Mouse (Mus musculus) brain, embryonic 14.5 days (tissue): Measurements from ENCODE around the gene Ercc6l2. TPM values are rescaled to one million over a fixed set of nuclear protein-coding genes. Genes with fewer than 3 reads are reported as not detected.

Experiments
- DNase-seq: peaks from one replicate; pipeline ENCODE4 v3.0.0-alpha.2; 2011; ENCODE audit warnings: low read depth
- CTCF ChIP-seq: fragments of 200-500 bp; IDR thresholded peaks from 2 replicates; pipeline ENCODE4 v1.5.1; 2012; ENCODE audit warnings: inconsistent platforms, mild to moderate bottlenecking, moderate library complexity, borderline replicate concordance; ENCODE audit not compliant: insufficient read depth, insufficient read length; ENCODE audit errors: extremely low read depth
- POLR2A ChIP-seq: fragments of 200-500 bp; IDR thresholded peaks from 2 replicates; pipeline ENCODE4 v1.6.1; 2012; ENCODE audit warnings: mild to moderate bottlenecking, inconsistent platforms, borderline replicate concordance; ENCODE audit not compliant: poor library complexity, insufficient read depth, insufficient read length, severe bottlenecking; ENCODE audit errors: extremely low read depth
- polyA plus RNA-seq: library from polyadenylated mRNA; depleted of rRNA; stranded (reverse); fragments of >200 nt; gene quantifications from 2 replicates; pipeline ENCODE4 v1.2.3, GENCODE M21; 2012

Gene Ercc6l2
- polyA plus RNA-seq, 1 experiment, result 17.5 TPM

DNA sequence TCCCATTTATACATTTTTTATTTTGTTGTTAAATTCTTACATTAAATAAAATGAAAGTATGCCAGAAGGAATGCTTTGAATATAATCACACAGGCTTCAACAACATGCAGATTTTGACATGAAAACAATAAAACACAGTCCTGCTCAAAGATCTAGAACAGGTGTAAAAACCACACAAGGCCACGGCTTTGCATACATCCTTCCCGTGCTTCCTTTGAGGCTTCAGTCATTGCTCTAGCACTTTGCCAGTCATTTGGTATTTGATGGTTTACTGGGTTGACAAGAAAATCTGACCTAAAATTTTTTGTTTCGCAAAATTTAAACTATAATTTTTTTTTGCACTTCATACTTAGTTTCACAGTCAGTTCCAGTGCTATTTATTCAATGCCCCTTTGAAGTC lies 7.1 kb upstream of the Ercc6l2 start:
- TF ChIP-seq CTCF (no peak), POLR2A (no peak)
- no peak for DNase-seq

DNA sequence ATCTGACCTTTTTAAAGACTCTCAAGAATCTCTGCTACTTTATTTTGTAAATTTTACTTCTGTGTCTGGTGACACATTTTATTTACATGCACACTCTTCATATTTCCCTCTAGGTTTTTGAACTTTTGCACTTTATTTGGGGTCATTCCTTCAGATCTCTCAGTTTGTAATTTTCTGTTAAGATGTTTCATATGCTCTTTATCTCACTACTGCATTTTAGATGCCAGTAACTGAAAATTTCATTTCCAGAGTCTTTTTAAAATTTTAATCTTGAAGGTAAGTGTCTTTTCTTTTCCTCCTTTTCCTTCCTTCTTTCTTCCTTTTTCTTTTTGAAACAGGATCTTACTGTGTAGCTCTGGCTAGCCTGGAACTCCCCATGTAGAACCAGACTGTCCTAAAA lies 3.6 kb upstream of the Ercc6l2 start:
- no peak for DNase-seq
- TF ChIP-seq POLR2A, result no peak
- TF ChIP-seq CTCF, result no peak

DNA sequence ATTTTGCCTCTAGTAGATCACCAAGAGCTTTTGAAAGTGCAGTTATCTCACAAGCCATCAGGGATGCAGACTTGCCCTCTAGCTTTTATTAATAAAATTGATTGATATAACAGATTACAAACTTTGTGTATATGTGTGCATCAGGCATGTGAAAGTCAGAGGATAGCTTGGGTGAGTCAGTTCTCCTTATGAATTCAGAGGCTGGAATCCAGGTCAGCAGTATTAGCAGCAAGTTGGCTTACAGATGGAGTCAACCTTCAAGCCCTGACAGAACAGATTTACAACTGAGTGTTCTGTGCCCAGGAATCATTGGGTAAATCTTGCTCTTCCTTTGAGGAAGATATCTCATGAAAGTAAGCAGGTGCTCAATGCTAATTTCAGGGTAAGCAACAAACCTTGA lies 891 bp downstream of the Ercc6l2 start:
- DNase-seq, result no peak
- no peak for TF ChIP-seq CTCF
- no peak for TF ChIP-seq POLR2A

DNA sequence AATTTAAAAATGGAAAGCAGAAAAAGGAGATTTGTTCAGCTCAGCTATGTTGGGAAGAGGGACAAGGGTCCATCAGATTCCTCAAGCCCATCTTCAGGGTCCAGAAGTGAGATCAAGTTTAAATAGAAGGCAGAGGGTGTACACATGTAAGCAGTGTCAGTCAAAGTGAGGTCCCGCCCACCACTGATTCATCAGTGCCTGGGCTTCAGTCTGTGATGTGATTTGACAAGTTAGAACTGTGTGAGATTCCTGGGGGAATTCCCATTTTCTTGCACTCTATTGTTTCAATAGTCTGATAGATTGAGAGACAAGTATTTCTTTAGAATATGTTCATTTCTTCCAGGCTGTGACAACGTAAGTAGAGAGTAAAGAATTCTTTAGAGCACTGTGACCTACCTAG lies 30.7 kb downstream of the Ercc6l2 start:
- TF ChIP-seq CTCF (no peak), POLR2A (no peak)

DNA sequence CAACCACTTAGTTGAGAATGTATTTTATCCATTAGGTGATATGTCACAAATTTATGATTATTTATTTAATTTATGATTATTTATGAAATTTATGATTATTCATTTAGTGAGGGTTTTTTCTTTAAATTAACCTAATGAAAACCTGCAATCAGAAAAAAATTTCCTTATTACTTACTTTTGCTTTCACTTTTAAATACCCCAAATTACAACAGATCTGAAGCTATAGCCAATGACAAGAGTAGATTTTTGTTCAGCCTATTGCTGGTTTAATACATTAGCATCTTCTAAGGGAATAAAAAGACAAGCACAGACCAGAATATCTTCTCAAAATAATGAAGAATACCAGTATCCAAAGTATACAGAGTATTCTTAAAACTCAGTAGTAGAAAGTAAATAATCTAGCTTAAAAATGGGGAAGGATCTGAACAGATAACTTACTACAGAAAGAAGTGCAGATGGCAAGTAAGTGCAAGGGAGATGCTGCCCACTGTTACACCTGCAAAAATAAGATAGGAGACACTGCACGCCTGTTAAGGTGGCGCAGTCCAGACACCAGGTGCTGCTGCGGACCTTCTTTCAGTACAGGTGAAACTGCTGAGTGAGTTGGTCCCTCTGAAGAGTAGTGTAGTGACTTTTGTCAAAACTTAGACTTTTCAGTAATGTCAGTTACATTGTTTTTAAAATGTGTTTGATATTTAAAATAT lies 35.4 kb downstream of the Ercc6l2 start:
- DNase-seq, result no peak
- TF ChIP-seq CTCF (no peak), POLR2A (no peak)

More for the DNA sequence above, 30.7 kb downstream of the Ercc6l2 start:
- peak; percentile 4 for DNase-seq

DNA sequence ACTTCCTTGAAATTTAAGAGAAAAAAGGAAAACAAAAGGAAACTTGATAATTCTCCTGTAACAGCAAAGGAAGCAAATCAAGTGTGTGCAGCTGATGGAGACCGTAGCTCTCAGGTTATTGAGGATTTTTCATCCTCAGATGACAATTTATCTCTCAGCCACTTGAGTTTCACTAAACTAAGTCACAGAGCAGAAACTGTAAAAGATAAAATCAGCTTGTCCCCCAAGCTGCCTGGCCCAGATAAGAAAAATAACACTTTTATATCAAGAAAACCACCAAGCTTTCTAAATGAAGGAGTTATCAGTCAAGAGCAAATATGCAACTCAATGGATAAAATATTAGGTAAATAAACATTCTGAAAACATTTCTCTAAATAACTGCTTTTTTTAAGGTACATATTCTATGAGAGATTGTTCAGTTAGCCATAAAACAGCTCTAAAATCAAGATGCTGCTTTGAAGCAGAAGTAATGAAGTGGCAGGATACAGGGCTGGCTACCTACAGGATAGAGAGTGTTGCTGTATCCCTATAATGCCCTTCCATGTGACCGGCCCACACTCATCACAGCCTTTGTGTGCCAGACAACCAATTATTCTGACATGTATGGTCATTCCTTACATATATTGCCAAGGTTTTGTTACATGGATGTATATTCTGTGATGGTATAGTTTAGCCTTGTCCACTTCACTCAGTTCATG lies 57.7 kb downstream of the Ercc6l2 start:
- no peak for DNase-seq
- TF ChIP-seq POLR2A (no peak), CTCF (no peak)

DNA sequence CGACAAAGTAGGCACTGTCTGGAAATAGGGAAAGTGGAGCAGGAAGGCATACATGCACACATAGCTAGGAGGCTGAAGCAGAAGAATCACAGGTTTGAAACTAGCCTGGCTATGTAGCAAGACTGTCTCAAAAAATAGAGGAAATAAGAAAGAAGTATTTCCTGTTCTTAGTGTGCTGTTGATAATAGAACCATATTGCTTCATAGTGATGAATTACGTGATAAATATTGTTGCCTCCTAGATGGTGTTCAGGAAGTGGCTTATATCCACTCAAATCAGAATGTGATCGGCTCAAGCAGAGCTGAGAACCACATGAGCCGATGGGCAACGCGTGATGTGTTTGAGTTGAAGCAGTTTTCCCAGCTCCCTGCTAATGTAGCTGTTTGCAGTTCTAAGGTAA lies 62.1 kb downstream of the Ercc6l2 start:
- DNase-seq, result no peak
- TF ChIP-seq POLR2A, result no peak
- no peak for TF ChIP-seq CTCF

DNA sequence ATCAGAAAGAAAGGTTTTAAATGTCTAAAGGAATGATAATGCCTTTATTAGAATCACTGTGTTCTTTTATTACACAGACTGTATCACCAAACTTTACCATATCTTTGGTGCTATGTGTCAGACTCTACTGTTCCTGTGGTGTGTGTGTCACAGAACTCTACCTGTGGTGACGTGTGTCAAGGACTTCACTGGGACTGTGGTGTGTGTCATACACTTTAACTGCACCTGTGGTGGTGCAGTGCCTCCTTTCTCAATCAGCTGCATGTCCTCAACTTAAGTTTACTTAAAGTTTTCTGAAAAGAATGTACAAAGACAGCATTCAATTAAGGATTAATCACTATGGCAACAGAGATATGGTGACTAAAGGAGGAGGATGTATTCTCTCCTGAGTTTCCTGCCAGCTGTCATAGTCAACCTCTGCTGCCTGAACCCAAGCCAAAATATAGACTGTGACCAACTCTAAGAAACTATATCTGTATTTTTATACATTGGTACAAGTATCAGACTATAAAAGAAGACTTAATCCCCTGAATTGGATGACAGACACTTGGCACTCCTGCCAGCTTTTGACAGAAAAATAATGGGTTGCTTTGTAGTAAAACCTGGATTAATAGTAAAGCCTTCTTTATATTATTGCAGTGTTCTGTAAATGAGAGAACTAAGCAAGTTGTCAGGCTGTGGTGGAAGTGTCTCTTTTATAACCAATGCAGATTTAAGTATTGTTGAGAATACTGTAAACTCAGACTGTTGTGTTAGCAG lies 64.2 kb downstream of the Ercc6l2 start:
- TF ChIP-seq POLR2A, result no peak
- TF ChIP-seq CTCF, result no peak
- DNase-seq, result peak; percentile 69

DNA sequence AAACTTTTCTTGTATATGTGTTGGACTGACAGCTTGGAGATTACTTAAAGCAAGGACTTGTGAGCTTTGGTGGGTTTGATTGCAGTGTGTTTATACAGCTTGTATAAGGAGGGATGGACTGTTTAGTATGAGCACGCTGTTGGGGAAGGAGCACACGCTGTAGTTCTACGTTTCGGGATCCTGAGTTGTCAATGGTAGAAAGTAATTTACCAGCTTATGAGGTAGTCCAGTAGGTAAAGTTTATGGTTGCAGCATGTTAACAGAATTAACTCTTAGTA lies 64.8 kb downstream of the Ercc6l2 start:
- no peak for DNase-seq
- TF ChIP-seq CTCF (no peak), POLR2A (no peak)

DNA sequence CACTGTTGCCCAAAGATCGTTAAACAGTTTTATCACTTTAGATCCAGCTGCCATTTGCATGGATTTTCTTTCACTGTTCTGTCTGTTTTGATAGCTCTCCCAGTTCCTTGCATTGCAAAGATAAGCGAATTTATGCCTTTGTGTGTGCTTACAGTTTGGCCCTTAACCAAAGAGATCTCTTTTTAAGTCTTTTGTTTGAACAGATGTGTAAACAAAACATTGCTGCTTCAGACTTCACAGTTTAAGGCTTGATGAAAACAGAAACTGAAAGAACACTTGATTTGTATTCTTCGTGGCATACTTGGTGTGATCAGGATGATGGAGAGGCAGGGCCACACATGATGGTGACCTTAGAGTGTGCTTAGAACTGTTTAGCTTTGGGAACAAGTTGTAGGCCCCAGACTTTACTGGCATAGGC lies 70.5 kb downstream of the Ercc6l2 start:
- no peak for TF ChIP-seq POLR2A
- TF ChIP-seq CTCF, result no peak
- DNase-seq, result peak; percentile 43

DNA sequence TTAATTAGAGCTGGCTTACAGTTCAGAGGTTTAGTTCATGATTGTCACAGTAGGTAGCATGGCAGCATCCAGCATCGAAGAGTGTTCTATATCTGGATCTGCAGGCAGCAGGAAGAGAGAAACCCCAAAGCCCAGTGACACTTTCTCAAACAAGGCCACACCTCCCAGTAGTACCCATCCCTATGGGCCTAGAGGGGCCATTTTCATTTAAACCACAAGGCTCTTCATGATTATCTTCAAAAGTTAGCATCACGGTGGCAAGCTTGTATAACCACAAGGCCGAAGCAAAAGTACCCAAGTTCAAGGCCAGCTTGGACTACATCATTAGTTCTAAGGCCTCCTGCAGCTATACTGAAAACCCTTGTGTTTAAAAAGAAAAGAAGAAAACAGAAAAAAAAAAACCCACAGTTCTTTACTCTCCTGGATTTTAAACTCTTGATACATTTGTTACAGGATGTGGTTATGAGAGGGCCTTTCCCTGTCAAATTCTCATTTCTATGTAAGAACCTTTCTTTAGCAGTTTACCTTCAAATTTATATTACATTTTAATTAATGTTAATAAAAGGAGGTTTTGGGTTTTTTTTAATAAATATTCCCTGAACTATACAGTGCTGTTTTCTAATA lies 71.5 kb downstream of the Ercc6l2 start:
- DNase-seq, result no peak
- no peak for TF ChIP-seq POLR2A
- TF ChIP-seq CTCF, result no peak

DNA sequence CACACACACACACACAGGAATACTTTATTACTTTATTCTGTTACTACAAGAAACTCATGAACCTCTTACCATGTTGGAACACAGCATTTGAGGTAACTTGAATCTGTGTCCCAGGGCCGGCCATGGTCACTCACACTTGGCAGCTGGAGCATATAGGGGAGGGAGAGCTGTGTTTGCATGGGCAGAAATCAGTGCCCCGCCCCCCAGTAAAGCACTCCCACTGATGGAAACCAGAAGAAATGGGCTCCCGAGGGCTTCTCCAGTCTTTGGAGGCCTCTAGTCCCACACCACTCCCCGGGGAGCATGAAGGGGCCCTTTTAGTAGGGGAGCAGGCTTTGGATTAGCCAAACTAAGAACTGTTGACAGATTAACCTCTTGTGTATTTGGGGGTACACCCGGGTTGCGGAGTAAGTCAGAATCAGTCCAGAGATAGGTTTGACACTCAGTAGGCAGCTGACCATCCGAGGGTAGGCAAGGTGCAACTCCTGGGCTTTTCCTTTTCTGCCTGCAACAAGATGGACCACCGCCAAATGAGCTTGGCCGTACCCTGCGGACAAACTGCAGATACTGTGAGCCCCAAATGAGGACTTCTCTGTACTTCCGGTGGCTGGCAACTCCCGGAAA lies 85.8 kb downstream of the Ercc6l2 start:
- TF ChIP-seq POLR2A (no peak), CTCF (no peak)
- peak; percentile 15 for DNase-seq
